Mouse (Mus musculus) cerebellum, adult 11 months (tissue): ENCODE results near the gene Fbxl18.

Experiments
- DNase-seq: peaks from one replicate; pipeline ENCODE4 v3.0.0; 2022

The Fbxl18 gene

GRCm38 (mm10) chr5:142915231-142915630 lies 20.0 kb upstream of the Fbxl18 start:
- DNase-seq = no peak

- no peak for DNase-seq
These were observed 17.5 kb upstream of the Fbxl18 start for GRCm38 (mm10) chr5:142912739-142913138.

- DNase-seq = no peak
These were observed 17.1 kb upstream of the Fbxl18 start for GRCm38 (mm10) chr5:142912320-142912719.

GRCm38 (mm10) chr5:142911629-142912028 lies 16.4 kb upstream of the Fbxl18 start:
- DNase-seq = no peak

- DNase-seq = no peak
These were observed 14.5 kb upstream of the Fbxl18 start for GRCm38 (mm10) chr5:142909576-142910278.

GRCm38 (mm10) chr5:142908941-142909575 lies 13.8 kb upstream of the Fbxl18 start:
- no peak for DNase-seq

- peak; percentile 58 for DNase-seq
These were observed 12.8 kb upstream of the Fbxl18 start for GRCm38 (mm10) chr5:142907803-142908559.

GRCm38 (mm10) chr5:142907048-142907802 lies 12.0 kb upstream of the Fbxl18 start:
- peak; percentile 70 for DNase-seq

- peak; percentile 95 for DNase-seq
These were observed 11.4 kb upstream of the Fbxl18 start, which contains the start of gene Actb for GRCm38 (mm10) chr5:142906532-142907047. Gene Actb, minus strand, starts transcription at chr5:142906754.

GRCm38 (mm10) chr5:142905725-142906531 lies 10.7 kb upstream of the Fbxl18 start:
- peak; percentile 100 for DNase-seq

- no peak for DNase-seq
These were observed 9.9 kb upstream of the Fbxl18 start for GRCm38 (mm10) chr5:142905038-142905695.

- no peak for DNase-seq
These were observed 9.2 kb upstream of the Fbxl18 start for GRCm38 (mm10) chr5:142904208-142905037.

- DNase-seq = no peak
These were observed 8.4 kb upstream of the Fbxl18 start for GRCm38 (mm10) chr5:142903470-142904207.

- no peak for DNase-seq
These were observed 7.5 kb upstream of the Fbxl18 start for GRCm38 (mm10) chr5:142902506-142903314.

- no peak for DNase-seq
These were observed 6.8 kb upstream of the Fbxl18 start for GRCm38 (mm10) chr5:142901846-142902505.

GRCm38 (mm10) chr5:142901355-142901802 lies 6.2 kb upstream of the Fbxl18 start:
- no peak for DNase-seq

GRCm38 (mm10) chr5:142900651-142901050 lies 5.4 kb upstream of the Fbxl18 start:
- no peak for DNase-seq

GRCm38 (mm10) chr5:142899932-142900533 lies 4.8 kb upstream of the Fbxl18 start:
- no peak for DNase-seq
